Mouse (Mus musculus) spleen, adult 2 months (tissue): ENCODE measurements around the gene Rerg.

Experiments
- CTCF ChIP-seq: fragments of 200-500 bp; IDR thresholded peaks from 2 replicates; pipeline ENCODE4 v1.5.1; 2011; ENCODE audit warnings: mild to moderate bottlenecking, inconsistent platforms; ENCODE audit not compliant: insufficient read depth, insufficient read length, insufficient replicate concordance; ENCODE audit errors: extremely low read depth
- POLR2A ChIP-seq: fragments of 200-500 bp; IDR thresholded peaks from 2 replicates; pipeline ENCODE4 v1.6.1; 2011; ENCODE audit warnings: low read depth, low read length, inconsistent platforms

DNA sequence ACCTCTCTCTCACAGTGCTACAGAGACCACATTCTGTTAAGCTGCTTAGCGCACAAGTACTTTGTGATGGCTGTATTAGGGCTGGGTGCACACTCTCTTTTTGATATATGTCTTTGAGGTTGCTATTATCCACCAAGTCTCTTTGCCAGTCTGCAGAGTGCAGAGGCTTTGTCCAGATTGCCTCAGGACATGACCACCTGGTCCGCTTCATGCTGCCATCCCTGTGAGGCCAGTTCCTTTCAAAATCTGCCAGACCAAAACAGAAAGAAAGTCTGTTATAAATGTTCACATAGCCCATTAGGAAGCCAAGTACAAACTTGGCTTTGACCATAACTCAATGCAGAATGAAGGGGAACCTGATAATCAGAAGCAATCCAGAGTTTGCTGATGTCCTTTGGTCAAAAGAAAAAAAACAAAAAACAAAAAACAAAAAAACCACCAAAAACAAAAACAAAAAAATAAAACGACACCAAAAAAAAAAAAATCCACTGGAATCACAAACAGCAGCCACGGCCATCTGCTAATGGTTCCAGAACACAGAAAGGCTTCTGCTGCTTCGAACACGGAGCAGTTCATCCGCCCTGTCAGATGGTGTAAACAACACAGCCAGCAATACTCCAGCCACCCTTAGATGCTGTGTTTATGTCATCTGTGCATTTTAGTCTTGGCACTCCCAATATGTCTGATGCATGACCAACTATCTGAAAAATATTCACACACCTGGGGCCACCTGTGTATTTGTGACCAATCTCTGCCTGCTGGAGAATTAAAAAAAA lies 68.2 kb downstream of the Rerg start:
- TF ChIP-seq POLR2A (no peak), CTCF (no peak)
